Mouse (Mus musculus) heart, postnatal 25 days (tissue): ENCODE data around the gene Casc4. TPM values are rescaled to one million over a fixed set of nuclear protein-coding genes. Genes with fewer than 3 reads are reported as not detected.

Experiments
- DNase-seq: peaks from one replicate; pipeline ENCODE4 v3.0.0; 2022; ENCODE audit warnings: low spot score
- intact Hi-C: fragments of 180-260 bp; cut with DNase I; formaldehyde crosslinking; loops from one replicate; pipeline ENCODE4 v1.15.1; 2025
- total RNA-seq, 2 experiments: library from RNA; stranded (reverse); gene quantifications; 2 replicates each; pipeline ENCODE4 v1.2.3; 2021

The Casc4 gene
- 1 to 10 TPM; 8.3 to 9.7 TPM for total RNA-seq

DNA sequence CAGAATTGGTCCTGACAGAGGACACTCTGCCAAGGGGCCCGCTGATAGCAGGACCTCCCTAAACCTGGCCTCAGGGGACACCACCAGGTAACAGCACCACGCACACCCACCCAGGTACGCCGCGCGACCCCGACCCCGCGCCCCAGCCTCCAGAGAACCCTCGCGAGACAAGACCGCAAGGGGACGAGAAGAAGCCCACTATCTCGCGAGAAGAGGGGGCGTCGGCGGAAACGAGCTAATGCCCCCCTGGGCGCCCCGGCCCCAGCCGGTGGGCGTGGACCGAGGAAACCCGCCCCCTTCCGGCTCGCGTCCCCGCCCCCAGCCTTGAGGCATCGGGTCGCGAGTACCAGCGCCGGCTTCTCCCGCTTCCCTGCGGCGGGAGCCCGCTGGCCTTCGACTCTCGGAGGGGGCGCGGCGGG is at the start of gene Casc4:
Casc4 (plus strand) TSS at position 339 of the 419 bp plus-strand sequence.
- intact Hi-C loops, result no loop called here
- peak; percentile 72 for DNase-seq

DNA sequence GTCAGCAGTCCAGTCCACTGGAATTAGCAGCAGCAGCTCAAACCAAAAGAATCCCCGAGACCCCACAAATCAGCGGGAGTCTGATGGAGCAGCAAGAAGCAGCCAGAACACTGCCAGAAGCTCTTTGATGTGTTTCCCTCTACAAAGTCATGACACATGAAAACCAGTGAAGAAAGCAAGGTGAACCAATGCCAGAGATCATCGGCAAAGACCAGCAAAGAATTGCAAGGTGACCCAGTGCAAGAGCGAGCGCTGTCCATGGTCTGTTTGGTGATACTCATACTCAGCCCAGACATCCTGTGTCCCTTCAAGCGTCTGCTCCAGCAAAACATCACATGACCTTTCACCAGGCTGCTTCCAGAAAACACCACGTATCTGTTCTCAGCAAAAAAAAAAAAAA is 45.0 kb upstream of the Casc4 start:
- DNase-seq, result no peak
- intact Hi-C loops, result no loop called here

DNA sequence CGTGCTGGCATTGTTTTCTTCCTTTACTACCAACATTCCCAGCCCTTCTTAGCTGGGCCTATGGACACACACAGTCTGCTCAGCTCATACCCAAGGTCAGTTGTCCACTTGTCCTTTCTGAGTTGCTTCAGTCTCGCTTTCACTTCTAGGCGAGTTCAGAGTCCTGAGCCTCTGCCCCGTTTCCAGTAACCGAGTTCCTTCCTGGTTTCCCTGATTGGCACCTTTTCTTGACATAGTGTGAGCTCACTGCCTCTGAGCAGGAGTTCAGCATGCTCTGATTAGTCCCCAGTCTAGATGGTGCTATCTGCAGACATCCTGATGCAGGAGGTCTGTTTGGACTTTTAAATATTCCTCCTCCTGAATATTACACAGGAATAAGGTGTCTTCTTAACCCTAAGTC is 42.1 kb upstream of the Casc4 start:
- no peak for DNase-seq
- intact Hi-C loops, result no loop called here

DNA sequence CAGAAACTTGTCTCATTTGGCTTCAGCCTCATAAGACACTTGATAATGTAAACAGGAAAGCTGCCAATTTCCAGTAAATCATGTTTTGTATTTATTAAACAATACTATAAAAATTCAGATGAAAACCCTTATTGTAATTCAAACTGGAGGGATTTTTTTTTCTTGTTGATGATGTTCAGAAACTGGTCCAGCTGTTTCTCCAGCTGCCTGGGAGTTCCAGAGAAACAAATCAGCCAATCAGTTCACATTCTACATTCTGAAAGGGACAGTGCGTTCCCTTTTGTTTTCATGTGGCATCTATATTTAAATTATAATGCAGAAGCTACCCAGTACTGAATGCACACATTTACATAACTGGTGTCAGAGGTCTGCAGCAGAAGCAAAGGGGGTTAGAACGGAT is 40.6 kb upstream of the Casc4 start:
- intact Hi-C loops, result no loop called here
- DNase-seq, result no peak

DNA sequence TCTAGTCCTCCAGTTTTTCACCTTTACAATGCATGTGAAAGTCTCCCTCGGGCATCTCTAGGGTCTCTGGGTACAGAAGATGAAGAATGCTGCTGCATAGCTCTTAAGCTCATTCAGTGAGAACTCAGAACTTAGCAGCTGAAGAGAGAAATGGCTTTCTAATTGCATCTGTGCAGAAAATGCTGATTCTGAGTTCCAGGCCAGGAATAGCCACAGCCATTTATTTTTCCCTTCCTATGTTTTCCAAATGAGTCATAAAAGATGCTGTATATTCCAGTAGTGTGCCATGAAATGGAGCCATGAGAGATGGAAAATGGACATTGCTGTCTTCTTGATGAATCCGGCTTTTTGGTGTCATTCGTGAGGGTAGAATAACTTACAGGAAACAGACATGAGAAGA is 38.4 kb upstream of the Casc4 start:
- DNase-seq, result no peak
- intact Hi-C loops, result no loop called here

DNA sequence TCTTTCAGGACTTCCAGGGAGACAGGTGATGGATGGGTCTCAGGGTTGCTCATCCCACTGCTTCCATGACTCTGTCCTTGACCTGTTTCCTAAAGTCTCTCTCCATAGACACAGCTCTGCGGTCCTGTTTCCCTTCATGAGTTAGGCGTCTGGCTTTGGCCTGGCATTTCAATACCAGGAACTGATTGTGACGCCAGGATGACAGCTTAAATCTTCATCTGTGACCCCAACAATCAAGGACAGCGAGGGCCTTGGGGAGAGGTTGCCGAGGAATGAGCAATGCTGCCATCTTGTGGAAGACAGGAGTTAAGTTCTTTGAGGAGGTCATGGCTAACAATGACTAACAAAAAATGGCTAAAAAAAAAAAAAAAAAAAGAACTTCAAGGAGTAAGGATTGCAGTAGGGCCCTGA is 34.3 kb upstream of the Casc4 start:
- peak; percentile 5 for DNase-seq
- intact Hi-C loops, result loop anchor here (1.0 to 5.0 kb wide), 2 partner anchors 135 to 261 kb away; no protein-coding TSS in a partner anchor

DNA sequence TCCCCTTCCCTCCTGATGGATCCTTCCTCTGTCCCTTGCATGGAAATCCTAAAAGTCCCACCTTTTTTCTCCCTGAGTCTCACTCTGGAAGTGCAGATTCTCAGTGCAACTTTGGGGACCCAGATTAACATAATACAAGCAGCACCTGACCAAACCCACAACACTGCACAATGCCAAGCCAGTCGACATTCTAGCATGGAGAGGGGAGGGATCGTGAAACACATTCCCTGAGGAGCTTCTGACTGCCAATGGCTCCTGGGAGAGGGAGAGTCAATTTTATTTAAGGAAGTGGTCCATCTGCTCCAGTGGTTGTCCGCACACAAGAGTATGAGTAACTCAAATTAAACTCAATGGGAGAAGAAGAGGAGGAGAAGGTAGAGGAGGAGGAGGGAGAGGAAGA is 31.8 kb upstream of the Casc4 start:
- DNase-seq, result no peak
- intact Hi-C loops, result loop anchor here (5.0 kb wide), 1 partner anchor 138 kb away; no protein-coding TSS in a partner anchor

DNA sequence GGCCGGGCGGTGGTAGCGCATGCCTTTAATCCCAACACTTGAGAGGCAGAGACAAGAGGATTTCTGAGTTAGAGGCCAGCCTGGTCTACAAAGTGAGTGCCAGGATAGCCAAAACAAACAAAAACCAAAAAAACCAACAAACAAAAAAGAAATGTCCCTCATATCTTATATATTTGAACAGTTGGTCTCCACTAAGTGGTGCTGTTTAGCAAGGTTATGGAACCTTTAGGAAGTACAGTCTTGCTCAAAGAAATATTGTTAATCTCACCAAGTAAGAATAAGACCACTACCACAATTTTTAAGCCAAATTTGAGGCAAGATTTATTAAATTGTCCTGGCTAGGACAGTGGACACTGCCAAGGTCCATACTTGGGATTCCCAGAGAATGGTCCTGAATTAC is 25.3 kb upstream of the Casc4 start:
- intact Hi-C loops, result no loop called here
- no peak for DNase-seq

DNA sequence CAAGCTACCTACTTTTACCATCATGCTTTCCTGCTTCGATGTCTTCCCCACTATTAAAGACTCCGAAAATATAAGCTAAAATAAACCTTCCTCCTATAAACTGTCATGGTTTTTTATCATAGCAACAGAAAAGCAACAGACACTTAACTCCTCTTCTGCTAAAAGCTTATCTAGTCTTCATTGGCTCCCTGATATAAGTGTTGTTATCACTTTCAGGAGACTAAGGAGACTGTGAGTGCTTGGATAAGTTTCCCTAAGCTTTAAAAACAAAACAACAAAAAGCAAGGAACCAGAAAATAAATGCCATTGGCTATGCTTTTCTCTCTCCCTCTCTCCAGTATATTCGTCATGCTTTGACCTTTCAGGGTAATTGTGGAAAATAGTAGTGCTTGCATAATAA is 24.5 kb upstream of the Casc4 start:
- DNase-seq, result no peak
- intact Hi-C loops, result no loop called here

DNA sequence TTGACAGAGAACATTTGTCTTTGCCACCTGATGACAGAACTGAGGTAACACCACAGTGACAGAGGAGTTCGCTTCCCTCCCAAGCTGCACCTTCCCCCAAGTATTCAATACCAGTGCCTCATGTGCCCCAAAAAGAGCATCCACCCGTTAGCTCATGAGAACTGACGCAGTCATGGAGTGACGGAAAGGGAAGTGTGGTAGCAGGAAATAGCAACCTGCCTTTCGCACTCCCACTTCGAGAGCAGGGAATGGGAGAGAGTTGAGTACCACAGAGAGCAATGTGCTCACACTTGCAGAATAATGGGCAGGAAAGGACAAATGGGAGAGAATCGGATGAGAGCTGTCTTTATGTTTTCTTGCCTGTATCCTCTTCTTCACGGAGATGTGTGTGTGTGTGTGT is 20.7 kb upstream of the Casc4 start:
- intact Hi-C loops, result no loop called here
- no peak for DNase-seq

DNA sequence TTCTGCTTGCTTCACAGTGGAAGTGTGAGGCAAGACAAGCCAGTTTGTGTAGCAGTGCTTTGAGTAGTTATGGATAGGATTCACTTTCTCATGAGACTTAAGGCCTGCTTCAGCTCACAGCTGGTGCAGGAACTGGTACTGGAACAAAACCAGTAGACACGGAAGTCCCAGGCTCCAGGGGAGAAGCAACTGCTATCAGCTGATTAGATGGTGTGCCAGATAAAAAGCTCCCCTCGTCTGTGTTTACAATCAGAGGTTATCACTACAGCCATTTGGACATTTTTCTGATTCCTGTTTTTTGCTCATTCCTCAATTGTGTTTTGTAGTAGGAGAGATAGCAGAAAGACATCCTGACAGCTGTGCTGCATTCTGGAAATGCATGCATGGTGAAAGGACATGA is 14.7 kb upstream of the Casc4 start:
- DNase-seq, result no peak
- intact Hi-C loops, result no loop called here

DNA sequence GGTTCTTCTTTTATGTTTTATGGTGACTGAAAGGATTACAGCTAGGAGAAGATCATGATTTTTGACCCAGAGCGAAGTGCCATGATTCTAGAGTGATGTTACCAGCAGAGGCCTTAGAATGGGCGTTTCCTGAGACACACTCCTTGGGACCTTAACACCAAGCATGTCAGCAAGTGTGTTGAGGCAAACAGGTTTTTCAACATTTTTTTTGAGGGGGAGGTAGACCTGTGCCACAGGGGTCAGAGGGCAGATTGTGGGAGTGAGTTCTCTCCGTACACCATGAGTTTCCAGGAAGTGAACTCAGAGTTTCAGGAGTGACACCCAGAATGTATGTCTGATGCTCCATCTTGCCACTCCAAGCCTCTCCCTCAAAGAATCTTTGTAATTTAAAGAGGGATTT is 12.8 kb upstream of the Casc4 start:
- no peak for DNase-seq
- intact Hi-C loops, result no loop called here

DNA sequence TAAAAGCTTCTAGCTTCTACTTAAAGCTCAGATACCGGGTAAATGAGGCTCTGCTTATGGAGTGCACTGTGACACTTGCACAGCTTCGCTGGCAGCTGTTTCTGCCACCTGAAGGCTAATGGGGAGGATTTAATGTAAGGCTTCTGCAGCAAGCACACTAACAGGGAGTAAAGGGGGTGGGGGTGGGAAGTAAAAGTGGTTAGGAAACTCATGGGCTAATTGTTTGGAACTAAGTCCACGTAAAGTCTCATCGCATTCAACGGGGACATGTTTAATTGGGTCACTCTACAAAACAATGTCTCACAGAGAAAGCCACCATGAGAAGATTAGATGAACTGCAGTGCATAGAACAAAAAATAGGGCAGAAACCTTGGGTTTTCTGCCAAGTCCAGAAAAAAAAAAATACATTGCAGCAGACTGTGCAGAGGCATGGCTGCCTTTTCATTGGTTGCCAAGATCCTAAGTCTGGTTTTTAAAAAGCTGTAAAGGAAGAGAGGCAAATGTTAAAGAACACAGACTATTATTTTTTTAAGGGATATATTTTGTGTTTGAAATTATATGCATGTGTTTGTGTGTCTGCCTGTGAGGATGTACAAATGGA is 7.3 kb upstream of the Casc4 start:
- DNase-seq, result no peak
- intact Hi-C loops, result no loop called here

DNA sequence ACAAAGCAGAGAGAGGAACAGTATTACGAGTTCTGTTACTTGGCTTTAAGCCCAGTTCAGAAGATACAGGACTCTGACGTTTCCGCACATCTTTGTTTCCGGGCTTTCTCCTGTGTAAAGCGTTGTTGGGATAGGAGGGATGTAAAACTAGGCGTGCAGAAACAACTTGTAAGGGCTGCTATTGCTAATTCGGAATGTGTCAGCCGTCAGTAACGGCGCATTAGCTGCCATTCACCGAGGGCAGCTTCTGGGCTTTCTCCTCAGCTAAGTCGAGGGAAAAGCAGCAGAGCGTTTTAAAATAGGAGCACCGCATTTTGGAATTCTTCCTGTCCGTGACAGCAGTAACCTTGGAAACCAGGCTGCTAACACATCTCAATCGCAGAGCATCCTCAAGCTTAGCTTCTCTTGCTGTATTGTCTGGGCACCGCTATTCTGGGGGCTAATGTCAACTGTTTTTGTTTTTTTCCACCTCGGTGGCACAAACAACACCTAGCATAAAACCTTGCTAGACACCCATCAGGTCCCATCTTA is 634 bp upstream of the Casc4 start:
- intact Hi-C loops, result no loop called here
- no peak for DNase-seq

DNA sequence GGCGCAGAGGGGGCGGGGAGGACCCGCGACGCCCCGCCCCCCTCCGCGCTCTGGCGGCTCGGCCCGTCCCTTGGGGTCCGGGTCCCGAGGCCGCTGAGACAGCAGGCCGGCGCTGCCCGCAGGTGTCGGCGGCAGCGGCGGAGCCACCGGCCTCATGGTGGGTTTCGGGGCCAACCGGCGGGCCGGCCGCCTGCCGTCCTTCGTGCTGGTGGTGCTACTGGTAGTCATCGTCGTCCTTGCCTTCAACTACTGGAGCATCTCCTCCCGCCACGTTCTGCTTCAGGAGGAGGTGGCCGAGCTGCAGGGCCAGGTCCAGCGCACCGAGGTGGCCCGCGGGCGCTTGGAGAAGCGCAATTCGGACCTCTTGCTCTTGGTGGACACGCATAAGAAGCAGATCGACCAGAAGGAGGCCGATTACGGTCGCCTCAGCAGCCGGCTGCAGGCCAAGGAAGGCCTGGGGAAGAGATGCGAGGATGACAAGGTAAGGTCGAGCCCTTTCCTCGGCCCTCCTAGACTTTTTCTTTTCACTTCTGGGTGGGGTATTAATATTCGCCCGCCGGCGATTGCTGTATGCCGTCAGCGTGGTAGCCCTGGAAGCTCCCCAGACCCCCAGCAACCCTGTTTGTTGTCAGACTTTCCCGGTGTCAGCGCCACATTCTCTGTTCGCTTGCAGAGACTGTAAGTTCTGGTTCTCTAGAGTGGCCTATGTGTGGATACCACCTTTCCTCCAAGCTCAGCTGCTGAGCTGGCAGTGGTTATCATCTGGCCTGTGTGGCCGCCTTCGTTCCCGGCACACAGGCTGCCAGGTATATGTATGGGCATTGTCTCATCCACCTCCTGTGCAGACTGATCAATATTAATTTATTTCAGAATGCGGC is 520 bp downstream of the Casc4 start:
- intact Hi-C loops, result no loop called here
- DNase-seq, result peak; percentile 4

DNA sequence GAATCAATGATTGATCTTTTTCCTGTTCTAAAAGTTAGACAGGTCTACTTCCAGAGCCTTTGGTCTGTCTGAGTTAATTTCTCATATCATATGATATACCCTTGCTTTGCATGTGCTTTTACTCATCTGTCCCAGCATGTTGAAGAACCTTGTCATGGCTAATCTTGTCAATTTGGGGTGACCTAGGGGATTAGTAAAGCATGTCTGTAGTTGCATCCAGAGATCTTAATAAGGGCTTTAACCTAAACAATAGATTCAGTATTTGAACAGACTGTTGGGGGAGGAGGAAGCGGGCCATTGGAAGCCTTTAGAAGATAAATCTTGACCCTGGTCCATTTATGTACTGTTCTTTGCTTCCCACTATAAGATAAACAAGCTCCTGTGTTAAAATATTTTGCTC is 12.7 kb downstream of the Casc4 start:
- intact Hi-C loops, result no loop called here
- DNase-seq, result no peak

DNA sequence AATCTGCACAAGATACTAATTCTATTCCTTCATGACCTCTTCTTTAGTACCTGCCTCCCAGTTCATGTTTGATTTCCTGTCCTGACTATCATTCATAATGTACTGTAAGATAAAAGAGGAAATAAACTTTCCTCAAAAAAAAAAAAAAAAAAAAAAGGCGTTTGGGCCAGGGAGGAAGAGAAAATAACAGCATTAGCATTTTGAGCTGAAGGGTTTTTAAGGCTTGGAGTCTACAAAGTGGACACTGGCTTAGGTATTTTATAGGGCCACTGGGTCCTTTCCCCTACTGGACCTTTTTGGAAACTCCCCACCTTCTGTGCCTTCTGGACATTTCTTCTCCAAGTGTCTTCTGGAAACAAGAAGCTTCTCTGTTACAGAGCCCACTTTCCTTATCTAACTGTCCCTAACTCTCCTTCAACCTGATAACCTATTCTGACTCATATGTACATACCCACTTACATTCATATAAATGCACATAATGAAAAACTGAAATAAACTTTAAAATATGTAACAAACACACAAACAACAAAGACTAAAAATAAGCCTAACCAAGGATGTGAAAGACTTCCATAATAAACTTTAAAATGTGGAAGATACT is 18.8 kb downstream of the Casc4 start:
- no peak for DNase-seq
- intact Hi-C loops, result no loop called here

DNA sequence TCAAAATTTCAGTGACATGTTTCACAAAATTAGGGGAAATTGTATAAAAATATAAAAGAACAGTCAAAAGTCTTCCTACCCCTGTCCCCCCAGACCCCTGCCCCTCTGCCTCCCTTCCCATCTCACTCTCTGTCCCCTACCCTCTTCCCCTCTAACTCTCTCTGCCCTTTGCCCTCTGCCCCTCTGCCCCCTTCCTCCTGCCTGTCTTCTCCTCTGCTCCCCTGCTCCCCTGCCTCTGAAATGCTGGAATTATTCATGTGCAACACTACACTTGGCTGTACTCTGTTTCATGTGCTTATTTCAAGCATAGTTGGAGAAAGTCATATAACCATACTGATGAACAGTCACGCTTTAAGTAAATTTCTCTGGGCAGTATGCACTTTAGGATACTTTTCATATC is 19.6 kb downstream of the Casc4 start:
- DNase-seq, result no peak

DNA sequence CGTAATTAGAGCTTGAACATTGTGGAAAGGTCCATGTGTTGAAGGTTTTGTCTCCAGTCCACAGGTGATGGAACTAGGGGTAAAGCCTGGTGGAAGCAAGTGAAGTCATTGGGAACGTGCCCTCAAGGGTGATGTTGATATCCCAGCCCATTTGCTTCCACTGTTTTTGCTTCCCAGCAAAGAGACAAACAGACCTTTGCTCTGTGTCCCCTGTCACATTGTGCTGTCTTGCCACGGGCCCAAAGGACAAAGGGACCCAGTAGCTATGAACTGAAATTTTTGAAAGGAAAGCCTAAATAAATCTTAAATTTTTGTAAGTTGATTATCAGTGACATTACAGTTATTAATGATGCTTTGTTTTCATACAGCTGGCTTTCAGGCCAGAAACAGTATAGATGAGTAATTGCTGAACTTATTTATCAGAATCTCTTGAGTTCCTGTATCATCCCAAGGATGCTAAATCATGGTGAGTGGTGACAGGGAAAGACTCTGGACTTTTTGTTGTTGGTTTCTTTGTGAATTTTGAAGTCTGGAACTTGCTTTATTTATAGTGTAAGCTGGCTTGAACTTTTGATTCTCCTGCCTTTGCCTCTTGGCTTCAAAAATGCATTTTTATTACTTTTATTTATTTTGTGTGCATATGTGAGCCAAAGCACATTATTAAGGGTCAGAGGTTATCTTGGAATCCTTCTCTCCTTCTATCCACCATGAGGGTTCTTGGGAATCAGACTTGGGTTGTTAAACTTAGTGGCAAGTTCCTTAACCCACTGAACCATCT is 22.1 kb downstream of the Casc4 start:
- intact Hi-C loops, result no loop called here
- no peak for DNase-seq

More for the DNA sequence above, 19.6 kb downstream of the Casc4 start:
- intact Hi-C loops, result no loop called here

DNA sequence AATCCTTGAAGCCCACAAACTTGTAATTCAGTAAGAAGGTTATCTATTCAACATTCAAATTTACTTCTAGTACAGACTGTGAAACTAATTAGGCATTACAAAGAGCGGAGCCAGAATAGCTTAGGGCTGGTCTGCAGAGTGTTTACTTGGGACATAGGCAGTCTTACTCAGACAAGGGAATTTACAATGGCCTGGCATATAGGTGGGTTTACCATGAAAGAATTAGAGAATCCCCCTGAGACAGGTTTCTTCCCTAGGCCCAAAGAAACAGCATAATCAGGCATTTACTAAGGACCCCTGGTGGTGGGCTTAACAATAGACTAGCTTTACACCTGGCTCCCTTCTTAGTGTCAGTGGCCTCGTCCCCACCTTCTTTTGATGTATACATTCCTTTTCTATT is 28.5 kb downstream of the Casc4 start:
- intact Hi-C loops, result no loop called here
- DNase-seq, result no peak
